Mouse (Mus musculus) limb, embryonic 14.5 days (tissue): ENCODE measurements at regions not wholly inside any gene's neighbourhood (a gene's known extent, or its start where the extent isn't known, plus 50 kb on each side); places are given as distances from the start of the nearest gene placed in this dataset.

Experiments
- ATAC-seq: fragments of 200-750 bp; cut with Nextera tagmentation; 2 replicates; pipeline ENCODE4 v1.8.0; 2017; ENCODE audit warnings: low read depth, moderate number of reproducible peaks, moderate TSS enrichment; ENCODE audit not compliant: low FRiP score
- DNase-seq: peaks from one replicate; pipeline ENCODE4 v3.0.0-alpha.2; 2015; ENCODE audit warnings: low spot score
- H3K27ac ChIP-seq: fragments of 300-500 bp; sonication (generic); replicated peaks from 2 replicates; pipeline ENCODE4 v1.5.1; 2014; ENCODE audit warnings: low read depth, mild to moderate bottlenecking, low read length, moderate library complexity, mixed read lengths
- H3K27me3 ChIP-seq: fragments of 300-500 bp; sonication (generic); 2 replicates; pipeline ENCODE4 v1.6.1; 2014; ENCODE audit warnings: low read length, mixed read lengths; ENCODE audit not compliant: control insufficient read depth, insufficient read depth
- H3K36me3 ChIP-seq: fragments of 300-500 bp; sonication (generic); 2 replicates; pipeline ENCODE4 v1.6.1; 2014; ENCODE audit warnings: mild to moderate bottlenecking, low read length, moderate library complexity, mixed read lengths; ENCODE audit not compliant: control insufficient read depth, insufficient read depth
- H3K4me1 ChIP-seq: fragments of 300-500 bp; sonication (generic); 2 replicates; pipeline ENCODE4 v1.6.1; 2014; ENCODE audit warnings: antibody characterized with exemption, low read length, mixed read lengths; ENCODE audit not compliant: control insufficient read depth, insufficient read depth
- H3K4me2 ChIP-seq: fragments of 300-500 bp; sonication (generic); replicated peaks from 2 replicates; pipeline ENCODE4 v1.6.1; 2014; ENCODE audit warnings: low read depth, mild to moderate bottlenecking, low read length, moderate library complexity; ENCODE audit not compliant: severe bottlenecking
- H3K4me3 ChIP-seq: fragments of 300-500 bp; sonication (generic); replicated peaks from 2 replicates; pipeline ENCODE4 v1.5.1; 2014; ENCODE audit warnings: low read length
- H3K9ac ChIP-seq: fragments of 300-500 bp; sonication (generic); 2 replicates; pipeline ENCODE4 v1.6.1; 2014; ENCODE audit warnings: mild to moderate bottlenecking, low read depth, low read length, moderate library complexity; ENCODE audit not compliant: severe bottlenecking
- H3K9me3 ChIP-seq: fragments of 300-500 bp; sonication (generic); 2 replicates; pipeline ENCODE4 v1.6.1; 2016; ENCODE audit warnings: low read length; ENCODE audit not compliant: control insufficient read depth
- POLR2A ChIP-seq: fragments of 200-500 bp; IDR thresholded peaks from 2 replicates; pipeline ENCODE4 v1.8.0; 2012; ENCODE audit warnings: inconsistent platforms, mild to moderate bottlenecking, moderate library complexity, borderline replicate concordance; ENCODE audit not compliant: insufficient read depth, insufficient read length; ENCODE audit errors: extremely low read depth
- WGBS: fragments of 180-500 bp; shearing (Covaris S2); extraction: QIAGEN DNeasy Blood & Tissue Kit; methylation state at CpG from one replicate; pipeline ENCODE4 v1.1.7; 2014; 5-methylcytosine and 5-hydroxymethylcytosine counted together

- H3K9ac ChIP-seq: no peak overlapping the region
- no peaks in the 10 kb centered on the region for H3K4me1 ChIP-seq
- no peak for DNase-seq
- H3K27ac ChIP-seq: no peak overlapping the region
- no peak for ATAC-seq
- H3K4me3 ChIP-seq: no peak overlapping the region
- 46% methylated on average over 3 of the region's 3 CpGs for WGBS
- H3K36me3 ChIP-seq: no peaks in the 10 kb centered on the region
- no peaks in the 10 kb centered on the region for H3K9me3 ChIP-seq
- no peak overlapping the region for H3K4me2 ChIP-seq
- H3K27me3 ChIP-seq: no peaks in the 10 kb centered on the region
- TF ChIP-seq POLR2A: no peak
These were observed 124.0 kb downstream of the Fasl start for GRCm38 (mm10) chr1:161664321-161664720.

DNA sequence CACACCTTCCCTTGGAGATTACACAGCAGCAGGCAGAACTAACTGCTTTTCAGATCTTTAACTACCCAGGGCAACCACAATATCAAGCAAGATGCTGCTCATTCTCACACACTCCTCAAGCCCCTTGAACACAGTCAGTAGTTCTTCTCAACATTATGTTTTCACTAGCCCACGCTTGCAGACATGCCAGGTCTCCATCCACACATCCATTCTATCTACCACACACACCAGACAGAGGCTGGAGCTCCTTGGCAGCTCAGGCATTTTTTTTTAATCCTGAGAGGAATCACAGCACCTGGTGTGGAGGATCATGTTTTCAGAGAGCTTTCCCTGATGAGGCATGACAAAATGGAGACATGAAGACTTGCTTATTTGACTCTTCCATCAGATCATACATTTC is 124.9 kb downstream of the Fasl start:
- no peaks in the 10 kb centered on the region for H3K27me3 ChIP-seq
- no peaks in the 10 kb centered on the region for H3K4me1 ChIP-seq
- no peak overlapping the region for H3K9ac ChIP-seq
- TF ChIP-seq POLR2A: no peak
- H3K4me3 ChIP-seq: no peak overlapping the region
- DNase-seq (no peak), ATAC-seq (no peak)
- no peak overlapping the region for H3K4me2 ChIP-seq
- WGBS: 77% methylated on average over 1 of the region's 1 CpGs
- H3K27ac ChIP-seq: no peak overlapping the region
- no peaks in the 10 kb centered on the region for H3K9me3 ChIP-seq
- no peaks in the 10 kb centered on the region for H3K36me3 ChIP-seq

- no peak overlapping the region for H3K27ac ChIP-seq
- TF ChIP-seq POLR2A: no peak
- 85% methylated on average over 2 of the region's 2 CpGs for WGBS
- no peak for DNase-seq
- no peaks in the 10 kb centered on the region for H3K4me1 ChIP-seq
- no peak overlapping the region for H3K4me3 ChIP-seq
- no peaks in the 10 kb centered on the region for H3K9me3 ChIP-seq
- no peak overlapping the region for H3K4me2 ChIP-seq
- no peak overlapping the region for H3K9ac ChIP-seq
- no peaks in the 10 kb centered on the region for H3K27me3 ChIP-seq
- no peak for ATAC-seq
- no peaks in the 10 kb centered on the region for H3K36me3 ChIP-seq
These were observed 126.1 kb downstream of the Fasl start for GRCm38 (mm10) chr1:161662241-161662640.

GRCm38 (mm10) chr1:161657511-161657910 is 130.8 kb downstream of the Fasl start:
- Histone ChIP-seq H3K27me3 (no peaks in the 10 kb centered on the region), H3K36me3 (no peaks in the 10 kb centered on the region), H3K27ac (no peak overlapping the region), H3K4me1 (no peaks in the 10 kb centered on the region), H3K9ac (no peak overlapping the region), H3K4me2 (no peak overlapping the region), H3K4me3 (no peak overlapping the region), H3K9me3 (no peaks in the 10 kb centered on the region)
- ATAC-seq: no peak
- no peak for DNase-seq
- TF ChIP-seq POLR2A: no peak
- 68% methylated on average over 1 of the region's 1 CpGs for WGBS

DNA sequence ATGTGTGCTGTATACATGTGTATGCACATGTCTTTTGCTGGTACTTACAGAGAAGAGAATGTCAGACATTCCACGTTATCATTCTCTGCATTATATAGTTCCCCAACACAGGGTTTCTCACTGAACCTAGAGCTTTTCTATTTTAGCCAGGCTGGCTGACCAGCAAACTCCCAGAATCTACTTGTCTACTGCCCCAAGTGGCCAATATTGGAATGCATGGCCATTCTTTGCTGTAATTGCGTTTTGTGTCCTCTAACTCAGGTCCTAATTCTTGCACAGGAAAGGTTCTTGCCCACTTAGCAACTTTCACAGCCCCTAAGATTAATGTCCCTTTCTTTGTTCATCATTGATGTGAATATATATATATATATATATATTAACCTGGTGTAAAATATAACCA is 138.9 kb downstream of the Fasl start:
- WGBS: 55% methylated on average over 2 of the region's 2 CpGs
- no peaks in the 10 kb centered on the region for H3K4me1 ChIP-seq
- H3K4me3 ChIP-seq: no peak overlapping the region
- DNase-seq (no peak), ATAC-seq (no peak)
- no peak overlapping the region for H3K27ac ChIP-seq
- no peak overlapping the region for H3K9ac ChIP-seq
- no peaks in the 10 kb centered on the region for H3K36me3 ChIP-seq
- H3K9me3 ChIP-seq: no peaks in the 10 kb centered on the region
- no peak for TF ChIP-seq POLR2A
- no peaks in the 10 kb centered on the region for H3K27me3 ChIP-seq
- H3K4me2 ChIP-seq: no peak overlapping the region

- no peaks in the 10 kb centered on the region for H3K9me3 ChIP-seq
- H3K27ac ChIP-seq: no peak overlapping the region
- no peak overlapping the region for H3K4me3 ChIP-seq
- ATAC-seq: no peak
- H3K4me2 ChIP-seq: no peak overlapping the region
- no peak for TF ChIP-seq POLR2A
- H3K9ac ChIP-seq: no peak overlapping the region
- no peaks in the 10 kb centered on the region for H3K27me3 ChIP-seq
- H3K36me3 ChIP-seq: no peaks in the 10 kb centered on the region
- no peaks in the 10 kb centered on the region for H3K4me1 ChIP-seq
- 88% methylated on average over 5 of the region's 5 CpGs for WGBS
- no peak for DNase-seq
These were observed 137.6 kb downstream of the Tnfsf18 start for GRCm38 (mm10) chr1:161632098-161632497.
